Comparison of ENCODE assay signal across 9 mouse cellular contexts in genomic region chr16:96533710-96534109, GRCm38 (mm10).
DNase-seq lines count a peak whose midpoint lies in the region; ATAC-seq lines count a peak whose summit lies in the region.
"Had no signal": no experiment of that assay in that cellular context is flagged by ENCODE, and none has a peak within 500 bp of the region (broad histone marks: within the 10 kb centered on the region; RNA-seq: fewer than 3 reads in every experiment).

No protein-coding gene starts in this region.

- ATAC-seq in granulocyte monocyte progenitor cell, adult 5-6 weeks (replicated peaks; ENCODE audit: poor library complexity, severe bottlenecking), result peak; percentile 14; the same call in 1 of the 2 replicates

- peak; percentile 22 to 34 for DNase-seq in left cerebral cortex, postnatal 36 days (ENCODE audit: low spot score in 2 of 2)
- no peak for DNase-seq in left cerebral cortex, adult 8-10 months (ENCODE audit: low spot score in 2 of 2)
- peak; percentile 27 for DNase-seq in heart, postnatal 25 days (ENCODE audit: low spot score)
- DNase-seq in retina, postnatal 7 days (ENCODE audit: low read depth, low spot score), result peak; percentile 39
- DNase-seq in embryo, embryonic 10.5 days (ENCODE audit: low spot score), result no peak
- DNase-seq in layer of hippocampus, adult 9-11 months, result no peak
- DNase-seq: gastrocnemius, postnatal 25 days; lung, adult 2 months had no signal

- intact Hi-C loops in left cerebral cortex, postnatal 36 days (cut with DNase I), result no loop called here
- intact Hi-C loops in heart, postnatal 25 days (cut with DNase I), result no loop called here

Comparison
In these comparisons a context has a peak if more than half of its experiments do, and no peak if none do; other contexts are left out.
1. DNase-seq: peak in left cerebral cortex, postnatal 36 days (2 of 2), heart, postnatal 25 days (single experiment) and retina, postnatal 7 days (single experiment); none in left cerebral cortex, adult 8-10 months (0 of 2), embryo, embryonic 10.5 days (single experiment) and layer of hippocampus, adult 9-11 months (single experiment).